Mouse (Mus musculus) thymus, postnatal 10 days (tissue): ENCODE results near the gene Btd.

Source experiments
- DNase-seq, 2 experiments: peaks; one replicate each; pipeline ENCODE4 v3.0.0; 2021; ENCODE audit warnings: low spot score in 2 of 2

Gene Btd

GRCm38 (mm10) chr14:31664903-31665565 is 24.2 kb downstream of the Btd start:
- DNase-seq, result peak in 1 of 2 experiments; percentile 33

GRCm38 (mm10) chr14:31665566-31665940 is 24.7 kb downstream of the Btd start:
- peak in 1 of 2 experiments; percentile 1 for DNase-seq

- DNase-seq, result peak in 1 of 2 experiments; percentile 4
Measured at GRCm38 (mm10) chr14:31666931-31667705, 26.3 kb downstream of the Btd start.

- peak in 1 of 2 experiments; percentile 2 for DNase-seq
Measured at GRCm38 (mm10) chr14:31667741-31668140, 26.9 kb downstream of the Btd start.

- DNase-seq, result peak in 1 of 2 experiments; percentile 1
Measured at GRCm38 (mm10) chr14:31668326-31668725, 27.5 kb downstream of the Btd start.

- DNase-seq, result peak in 1 of 2 experiments; percentile 33
Measured at GRCm38 (mm10) chr14:31669161-31669611, 28.4 kb downstream of the Btd start.

- DNase-seq, result peak; percentile 44 to 46
Measured at GRCm38 (mm10) chr14:31669642-31670490, 29.0 kb downstream of the Btd start.

- DNase-seq, result no peak
Measured at GRCm38 (mm10) chr14:31671635-31672320, 30.9 kb downstream of the Btd start.

GRCm38 (mm10) chr14:31680656-31681055 is 39.8 kb downstream of the Btd start:
- DNase-seq, result no peak

- no peak for DNase-seq
Measured at GRCm38 (mm10) chr14:31681291-31681690, 40.5 kb downstream of the Btd start.

- DNase-seq, result no peak
Measured at GRCm38 (mm10) chr14:31681931-31682555, 41.2 kb downstream of the Btd start.

GRCm38 (mm10) chr14:31683610-31684009 is 42.8 kb downstream of the Btd start:
- no peak for DNase-seq

GRCm38 (mm10) chr14:31684343-31685040 is 43.7 kb downstream of the Btd start:
- DNase-seq, result no peak

- DNase-seq, result no peak
Measured at GRCm38 (mm10) chr14:31685680-31686079, 44.9 kb downstream of the Btd start.

- DNase-seq, result no peak
Measured at GRCm38 (mm10) chr14:31686231-31686630, 45.4 kb downstream of the Btd start.

- no peak for DNase-seq
Measured at GRCm38 (mm10) chr14:31692536-31692935, 51.7 kb downstream of the Btd start.

- DNase-seq, result no peak
Measured at GRCm38 (mm10) chr14:31696206-31696984, 55.6 kb downstream of the Btd start.

GRCm38 (mm10) chr14:31696985-31697303 is 56.1 kb downstream of the Btd start:
- peak in 1 of 2 experiments; percentile 23 for DNase-seq

GRCm38 (mm10) chr14:31697346-31697745 is 56.5 kb downstream of the Btd start:
- no peak for DNase-seq

- DNase-seq, result no peak
Measured at GRCm38 (mm10) chr14:31697755-31698154, 56.9 kb downstream of the Btd start.
